Mouse (Mus musculus): ENCODE data around the gene AU040320. TPM values are rescaled to one million over a fixed set of nuclear protein-coding genes. Genes with fewer than 3 reads are reported as not detected.

Gene AU040320
- polyA plus RNA-seq, 1 experiment from 2014 or later: 15.7 TPM

GRCm38 (mm10) chr4:126739966-126740676 lies 13.2 kb upstream of the AU040320 start:
- H3K27ac ChIP-seq: no peak overlapping the region
- no peak overlapping the region for H3K4me3 ChIP-seq (replicated peaks)
- no peak overlapping the region for H3K9ac ChIP-seq (replicated peaks)
- peaks cover 56% of the 10 kb centered on the region for H3K27me3 ChIP-seq
- peaks cover 34% of the 10 kb centered on the region for H3K4me1 ChIP-seq (replicated peaks)
- peaks cover 11% of the 10 kb centered on the region for H3K36me3 ChIP-seq
- ATAC-seq (ENCODE audit: insufficient number of reproducible peaks, insufficient read depth, low FRiP score, low TSS enrichment, low read depth): no peak
- WGBS: 16% methylated on average over 10 of the region's 10 CpGs
- H3K4me2 ChIP-seq: no peak overlapping the region
- peaks cover 4% of the 10 kb centered on the region; the same call in 1 of the 2 replicates for H3K9me3 ChIP-seq

GRCm38 (mm10) chr4:126741448-126741847 lies 11.9 kb upstream of the AU040320 start:
- no peak overlapping the region for H3K9ac ChIP-seq (replicated peaks)
- peaks cover 43% of the 10 kb centered on the region for H3K27me3 ChIP-seq
- H3K4me1 ChIP-seq (replicated peaks): peaks cover 23% of the 10 kb centered on the region
- 7% methylated on average over 12 of the region's 12 CpGs for WGBS
- ATAC-seq (ENCODE audit: insufficient number of reproducible peaks, insufficient read depth, low FRiP score, low TSS enrichment, low read depth): no peak
- 0 out of 2 replicates have a peak overlapping the region, but pooled peaks have one; percentile 28 for H3K4me2 ChIP-seq
- peaks cover 4% of the 10 kb centered on the region; the same call in 1 of the 2 replicates for H3K9me3 ChIP-seq
- no peak overlapping the region for H3K4me3 ChIP-seq (replicated peaks)
- H3K36me3 ChIP-seq: peaks cover 23% of the 10 kb centered on the region
- no peak overlapping the region for H3K27ac ChIP-seq

- 37% methylated on average over 2 of the region's 2 CpGs for WGBS
- no peak for ATAC-seq (ENCODE audit: insufficient number of reproducible peaks, insufficient read depth, low FRiP score, low TSS enrichment, low read depth)
- Histone ChIP-seq H3K9me3 (peaks cover 4% of the 10 kb centered on the region; the same call in 1 of the 2 replicates), H3K36me3 (peaks cover 37% of the 10 kb centered on the region), H3K27ac (no peak overlapping the region), H3K27me3 (peaks cover 27% of the 10 kb centered on the region), H3K4me3 (replicated peaks) (no peak overlapping the region), H3K9ac (replicated peaks) (no peak overlapping the region), H3K4me1 (replicated peaks) (peaks cover 23% of the 10 kb centered on the region), H3K4me2 (no peak overlapping the region)
These were observed 10.4 kb upstream of the AU040320 start for GRCm38 (mm10) chr4:126742976-126743375.

- H3K4me2 ChIP-seq: no peak overlapping the region
- no peak for ATAC-seq (ENCODE audit: insufficient number of reproducible peaks, insufficient read depth, low FRiP score, low TSS enrichment, low read depth)
These were observed 9.6 kb upstream of the AU040320 start for GRCm38 (mm10) chr4:126743713-126744112.

GRCm38 (mm10) chr4:126744831-126745230 lies 8.5 kb upstream of the AU040320 start:
- Histone ChIP-seq H3K36me3 (peaks cover 55% of the 10 kb centered on the region), H3K27me3 (peaks cover 9% of the 10 kb centered on the region; the same call in 1 of the 2 replicates), H3K27ac (no peak overlapping the region), H3K9me3 (no peaks in the 10 kb centered on the region), H3K4me1 (replicated peaks) (peaks cover 27% of the 10 kb centered on the region), H3K9ac (replicated peaks) (no peak overlapping the region), H3K4me2 (no peak overlapping the region), H3K4me3 (replicated peaks) (no peak overlapping the region)
- ATAC-seq (ENCODE audit: insufficient number of reproducible peaks, insufficient read depth, low FRiP score, low TSS enrichment, low read depth): no peak
- 89% methylated on average over 14 of the region's 14 CpGs for WGBS

More at GRCm38 (mm10) chr4:126743713-126744112, 9.6 kb upstream of the AU040320 start:
- peaks cover 44% of the 10 kb centered on the region for H3K36me3 ChIP-seq
- 5% methylated on average over 11 of the region's 11 CpGs for WGBS
- peaks cover 20% of the 10 kb centered on the region for H3K27me3 ChIP-seq
- H3K4me3 ChIP-seq (replicated peaks): no peak overlapping the region
- peaks cover 23% of the 10 kb centered on the region for H3K4me1 ChIP-seq (replicated peaks)
- 0 out of 2 replicates have a peak overlapping the region, but pooled peaks have one; percentile 18 for H3K9ac ChIP-seq (replicated peaks)
- H3K9me3 ChIP-seq: no peaks in the 10 kb centered on the region
- no peak overlapping the region for H3K27ac ChIP-seq

- Histone ChIP-seq H3K27ac (peak overlapping the region; percentile 4; the same call in 1 of the 2 replicates), H3K4me2 (no peak overlapping the region), H3K4me3 (replicated peaks) (no peak overlapping the region), H3K4me1 (replicated peaks) (peaks cover 33% of the 10 kb centered on the region), H3K27me3 (peaks cover 6% of the 10 kb centered on the region; the same call in 1 of the 2 replicates), H3K36me3 (peaks cover 64% of the 10 kb centered on the region), H3K9ac (replicated peaks) (no peak overlapping the region), H3K9me3 (no peaks in the 10 kb centered on the region)
- WGBS: 40% methylated on average over 13 of the region's 13 CpGs
- ATAC-seq (ENCODE audit: insufficient number of reproducible peaks, insufficient read depth, low FRiP score, low TSS enrichment, low read depth): 0 out of 2 replicates have a peak, but pooled peaks have one; percentile 32
These were observed 7.7 kb upstream of the AU040320 start for GRCm38 (mm10) chr4:126745506-126746193.

GRCm38 (mm10) chr4:126746194-126746840 lies 7.0 kb upstream of the AU040320 start:
- 86% methylated on average over 10 of the region's 10 CpGs for WGBS
- ATAC-seq (ENCODE audit: insufficient number of reproducible peaks, insufficient read depth, low FRiP score, low TSS enrichment, low read depth): no peak

GRCm38 (mm10) chr4:126748381-126748780 lies 5.0 kb upstream of the AU040320 start:
- Histone ChIP-seq H3K36me3 (peaks cover 66% of the 10 kb centered on the region), H3K27ac (no peak overlapping the region), H3K9ac (replicated peaks) (0 out of 2 replicates have a peak overlapping the region, but pooled peaks have one; percentile 18), H3K4me1 (replicated peaks) (peaks cover 42% of the 10 kb centered on the region), H3K4me2 (no peak overlapping the region), H3K9me3 (no peaks in the 10 kb centered on the region), H3K4me3 (replicated peaks) (no peak overlapping the region), H3K27me3 (no peaks in the 10 kb centered on the region)
- ATAC-seq (ENCODE audit: insufficient number of reproducible peaks, insufficient read depth, low FRiP score, low TSS enrichment, low read depth): no peak
- WGBS: 93% methylated on average over 8 of the region's 8 CpGs

More at GRCm38 (mm10) chr4:126746194-126746840, 7.0 kb upstream of the AU040320 start:
- Histone ChIP-seq H3K4me3 (replicated peaks) (no peak overlapping the region), H3K27ac (peak overlapping the region; percentile 4; the same call in 1 of the 2 replicates), H3K36me3 (peaks cover 66% of the 10 kb centered on the region), H3K4me2 (no peak overlapping the region), H3K9ac (replicated peaks) (no peak overlapping the region), H3K4me1 (replicated peaks) (peaks cover 33% of the 10 kb centered on the region), H3K9me3 (no peaks in the 10 kb centered on the region), H3K27me3 (peaks cover 6% of the 10 kb centered on the region; the same call in 1 of the 2 replicates)

- Histone ChIP-seq H3K9me3 (no peaks in the 10 kb centered on the region), H3K4me2 (no peak overlapping the region), H3K4me1 (replicated peaks) (peaks cover 34% of the 10 kb centered on the region), H3K27me3 (no peaks in the 10 kb centered on the region), H3K27ac (no peak overlapping the region), H3K4me3 (replicated peaks) (no peak overlapping the region), H3K9ac (replicated peaks) (no peak overlapping the region; the same call in 1 of the 2 replicates), H3K36me3 (peaks cover 61% of the 10 kb centered on the region)
- no peak for ATAC-seq (ENCODE audit: insufficient number of reproducible peaks, insufficient read depth, low FRiP score, low TSS enrichment, low read depth)
- WGBS: 86% methylated on average over 11 of the region's 11 CpGs
These were observed 3.8 kb upstream of the AU040320 start for GRCm38 (mm10) chr4:126749553-126749952.

- no peaks in the 10 kb centered on the region for H3K27me3 ChIP-seq
These were observed 3.2 kb upstream of the AU040320 start for GRCm38 (mm10) chr4:126750046-126750683.

More at GRCm38 (mm10) chr4:126750046-126750683, 3.2 kb upstream of the AU040320 start:
- Histone ChIP-seq H3K27ac (no peak overlapping the region), H3K4me2 (no peak overlapping the region), H3K36me3 (peaks cover 55% of the 10 kb centered on the region), H3K4me1 (replicated peaks) (peaks cover 35% of the 10 kb centered on the region), H3K4me3 (replicated peaks) (no peak overlapping the region), H3K9ac (replicated peaks) (no peak overlapping the region), H3K9me3 (no peaks in the 10 kb centered on the region)
- 90% methylated on average over 26 of the region's 26 CpGs for WGBS
- ATAC-seq (ENCODE audit: insufficient number of reproducible peaks, insufficient read depth, low FRiP score, low TSS enrichment, low read depth): no peak
